Mouse (Mus musculus) kidney, postnatal 0 days (tissue): ENCODE data around the gene Spata25. TPM values are rescaled to one million over a fixed set of nuclear protein-coding genes. Genes with fewer than 3 reads are reported as not detected.
A peak's percentile ranks its signal among the peaks of the same experiment; 100 is the strongest.
"Not testable (repeated sequence)": the region's sequence is repeated elsewhere in the genome, so short reads cannot be mapped to it uniquely, and the experiment has no call there.

Experiments
- ATAC-seq: fragments of 200-750 bp; cut with Nextera tagmentation; replicated peaks from 2 replicates; pipeline ENCODE4 v1.8.0; 2017; ENCODE audit warnings: low read depth, moderate number of reproducible peaks, moderate TSS enrichment, moderate library complexity; ENCODE audit not compliant: low FRiP score
- DNase-seq: peaks from one replicate; pipeline ENCODE4 v3.0.0-alpha.2; 2016; ENCODE audit warnings: low spot score
- H3K27ac ChIP-seq: fragments of 300-500 bp; sonication (generic); 2 replicates; pipeline ENCODE4 v1.5.1; 2014; ENCODE audit warnings: mild to moderate bottlenecking
- H3K27me3 ChIP-seq: fragments of 300-500 bp; sonication (generic); 2 replicates; pipeline ENCODE4 v1.6.1; 2014; ENCODE audit warnings: low read length, mixed read lengths; ENCODE audit not compliant: insufficient read depth
- H3K36me3 ChIP-seq: fragments of 300-500 bp; sonication (generic); 2 replicates; pipeline ENCODE4 v1.6.1; 2014; ENCODE audit warnings: low read length, mixed read lengths; ENCODE audit not compliant: insufficient read depth
- H3K4me1 ChIP-seq: fragments of 300-500 bp; sonication (generic); replicated peaks from 2 replicates; pipeline ENCODE4 v1.6.1; 2014; ENCODE audit warnings: antibody characterized with exemption, low read length, mixed read lengths; ENCODE audit not compliant: insufficient read depth
- H3K4me2 ChIP-seq: fragments of 300-500 bp; sonication (generic); 2 replicates; pipeline ENCODE4 v1.6.1; 2014; ENCODE audit warnings: mild to moderate bottlenecking, low read length, moderate library complexity, mixed read lengths
- H3K4me3 ChIP-seq: fragments of 300-500 bp; sonication (generic); replicated peaks from 2 replicates; pipeline ENCODE4 v1.5.1; 2014; ENCODE audit warnings: low read depth, low read length
- H3K9ac ChIP-seq: fragments of 300-500 bp; sonication (generic); 2 replicates; pipeline ENCODE4 v1.6.1; 2014; ENCODE audit warnings: low read depth, low read length
- H3K9me3 ChIP-seq: fragments of 300-500 bp; sonication (generic); replicated peaks from 2 replicates; pipeline ENCODE4 v1.6.1; 2016; ENCODE audit warnings: low read length, inconsistent platforms, mixed read lengths
- CTCF ChIP-seq: IDR thresholded peaks from 2 replicates; pipeline ENCODE4 v1.5.1; 2016; ENCODE audit warnings: antibody characterized with exemption, low read depth, mild to moderate bottlenecking, moderate library complexity
- WGBS: fragments of 180-500 bp; shearing (Covaris S2); extraction: QIAGEN DNeasy Blood & Tissue Kit; methylation state at CpG from one replicate; pipeline ENCODE4 v1.1.7; 2014; 5-methylcytosine and 5-hydroxymethylcytosine counted together
- polyA plus RNA-seq: library from polyadenylated mRNA; unstranded; fragments of >200 nt; fragmentation: Nextera tagmentation; extraction: Ambion mirVana; gene quantifications from 2 replicates; pipeline ENCODE4 v1.2.1, GENCODE M21; 2015

Spata25 gene
- polyA plus RNA-seq, 1 experiment from 2014 or later = not detected

GRCm38 (mm10) chr2:164804533-164805331, 23.6 kb downstream of the Spata25 start, which contains the start of the genes Acot8 and Zswim3:
Acot8 (minus strand) TSS chr2:164804882.
Zswim3 (plus strand) TSS chr2:164805098.
- peak within 1 kb of the TSS; percentile 87 for H3K27ac ChIP-seq
- no peaks in the 10 kb centered on the region for H3K27me3 ChIP-seq
- peak within 1 kb of the TSS; percentile 77 for H3K9ac ChIP-seq
- DNase-seq = peak; percentile 99
- H3K36me3 ChIP-seq = peaks cover 7% of the 10 kb centered on the region; the same call in 1 of the 2 replicates
- no peaks in the 10 kb centered on the region for H3K9me3 ChIP-seq
- peak; percentile 95 for ATAC-seq
- H3K4me3 ChIP-seq = peak within 1 kb of the TSS; percentile 76
- TF ChIP-seq CTCF = no peak
- peak within 1 kb of the TSS; percentile 76 for H3K4me2 ChIP-seq
- H3K4me1 ChIP-seq = 0 out of 2 replicates have a peak, but pooled peaks cover 19% of the 10 kb centered on the region
- under 1% methylated on average over 47 of the region's 47 CpGs for WGBS

DNA sequence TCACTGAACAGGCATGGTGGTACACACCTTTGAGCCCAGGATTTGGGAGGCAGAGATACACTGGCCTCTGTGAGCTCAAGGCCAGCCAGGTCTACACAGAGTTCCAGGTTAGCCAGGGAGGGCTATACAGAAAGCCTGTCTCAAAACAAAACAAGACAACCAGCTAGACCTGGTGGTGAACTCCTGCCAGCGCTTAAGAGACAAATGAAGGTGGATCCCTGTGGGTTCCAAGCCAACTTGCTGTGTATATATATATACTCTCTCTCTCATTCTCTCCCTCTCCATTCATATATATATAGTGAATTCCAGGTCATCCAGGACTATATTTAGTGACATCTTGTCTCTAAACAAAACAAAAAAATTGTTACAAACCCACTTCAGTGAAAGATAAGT, 24.4 kb downstream of the Spata25 start:
- DNase-seq (no peak), ATAC-seq (no peak)
- 0 out of 2 replicates have a peak, but pooled peaks cover 19% of the 10 kb centered on the region for H3K4me1 ChIP-seq
- peak overlapping the region; percentile 62 for H3K4me2 ChIP-seq
- 58% methylated on average over 1 of the region's 1 CpGs for WGBS
- no peaks in the 10 kb centered on the region for H3K27me3 ChIP-seq
- no peak overlapping the region for H3K27ac ChIP-seq
- no peaks in the 10 kb centered on the region for H3K9me3 ChIP-seq
- H3K36me3 ChIP-seq = peaks cover 7% of the 10 kb centered on the region; the same call in 1 of the 2 replicates
- peak overlapping the region; percentile 77 for H3K9ac ChIP-seq
- H3K4me3 ChIP-seq = peak overlapping the region; percentile 76
- TF ChIP-seq CTCF = no peak

DNA sequence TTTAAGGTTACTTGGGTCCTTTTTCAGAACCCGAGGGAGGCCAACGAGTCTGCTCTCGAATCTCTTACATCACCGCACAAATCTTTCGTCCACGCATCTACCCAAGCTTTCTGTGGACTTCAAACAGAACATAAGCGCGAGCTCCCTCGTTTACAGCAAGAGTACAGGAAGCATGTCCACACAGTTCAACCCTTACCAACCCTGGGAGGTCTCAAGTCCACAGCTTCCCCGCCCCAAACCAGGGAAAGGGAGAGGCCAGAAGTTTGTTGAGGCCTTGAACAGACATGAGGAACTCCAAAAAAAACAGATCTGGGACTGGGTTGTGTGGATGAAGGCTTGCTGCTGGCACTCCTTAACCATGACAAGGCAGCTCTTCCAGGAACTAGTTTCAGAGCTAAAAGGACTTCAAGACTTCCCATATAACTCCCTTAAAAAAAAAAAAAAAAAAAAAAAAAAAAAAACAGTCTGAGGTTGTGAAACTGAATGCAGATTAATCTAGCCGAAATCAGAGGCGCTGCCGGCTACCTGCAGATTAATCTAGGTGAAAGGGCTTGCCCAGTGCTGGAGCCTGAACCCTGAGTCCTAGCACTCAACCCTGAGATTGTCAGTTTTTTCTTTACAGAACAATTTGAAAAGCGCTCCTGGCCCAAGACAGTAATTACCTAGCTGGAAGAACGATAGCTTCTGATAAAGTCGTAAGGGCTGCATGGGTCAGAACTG, 25.0 kb downstream of the Spata25 start:
- ATAC-seq (no peak), DNase-seq (no peak)
- Histone ChIP-seq H3K9ac (no peak overlapping the region), H3K9me3 (no peaks in the 10 kb centered on the region), H3K36me3 (peaks cover 7% of the 10 kb centered on the region; the same call in 1 of the 2 replicates), H3K27me3 (no peaks in the 10 kb centered on the region), H3K4me1 (0 out of 2 replicates have a peak, but pooled peaks cover 19% of the 10 kb centered on the region), H3K4me2 (peak overlapping the region; percentile 62), H3K27ac (peak overlapping the region; percentile 28; the same call in 1 of the 2 replicates), H3K4me3 (no peak overlapping the region)
- WGBS = 78% methylated on average over 16 of the region's 16 CpGs
- TF ChIP-seq CTCF = no peak

GRCm38 (mm10) chr2:164800252-164801004, 27.9 kb downstream of the Spata25 start:
- DNase-seq (no peak), ATAC-seq (no peak)
- Histone ChIP-seq H3K27ac (0 out of 2 replicates have a peak overlapping the region, but pooled peaks have one; percentile 8), H3K36me3 (peaks cover 24% of the 10 kb centered on the region), H3K9ac (no peak overlapping the region), H3K4me1 (0 out of 2 replicates have a peak, but pooled peaks cover 14% of the 10 kb centered on the region), H3K9me3 (no peaks in the 10 kb centered on the region), H3K27me3 (no peaks in the 10 kb centered on the region), H3K4me2 (no peak overlapping the region), H3K4me3 (no peak overlapping the region)
- TF ChIP-seq CTCF = no peak
- 82% methylated on average over 13 of the region's 13 CpGs for WGBS

DNA sequence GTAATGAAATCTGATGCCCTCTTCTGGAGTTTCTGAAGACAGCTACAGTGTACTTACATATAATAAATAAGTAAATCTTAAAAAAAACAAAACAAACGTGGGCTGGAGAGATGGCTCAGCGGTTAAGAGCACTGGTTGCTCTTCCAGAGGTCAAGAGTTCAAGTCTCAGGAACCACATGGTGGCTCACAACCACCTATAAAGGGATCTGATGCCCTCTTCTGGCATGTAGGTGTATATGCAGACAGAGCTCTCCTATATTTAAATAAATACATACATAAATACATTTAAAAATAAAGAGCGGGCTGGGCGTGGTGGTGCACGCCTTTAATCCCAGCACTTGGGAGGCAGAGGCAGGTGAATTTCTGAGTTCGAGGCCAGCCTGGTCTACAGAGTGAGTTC, 29.8 kb downstream of the Spata25 start:
- not testable (repeated sequence) for H3K4me2 ChIP-seq, H3K4me1 ChIP-seq, H3K9ac ChIP-seq, H3K27ac ChIP-seq, H3K9me3 ChIP-seq, ATAC-seq, H3K4me3 ChIP-seq, H3K27me3 ChIP-seq
- peaks cover 29% of the 10 kb centered on the region for H3K36me3 ChIP-seq
- WGBS = 74% methylated on average over 5 of the region's 6 CpGs
- DNase-seq = peak; percentile 43
- peak; percentile 58 for TF ChIP-seq CTCF

DNA sequence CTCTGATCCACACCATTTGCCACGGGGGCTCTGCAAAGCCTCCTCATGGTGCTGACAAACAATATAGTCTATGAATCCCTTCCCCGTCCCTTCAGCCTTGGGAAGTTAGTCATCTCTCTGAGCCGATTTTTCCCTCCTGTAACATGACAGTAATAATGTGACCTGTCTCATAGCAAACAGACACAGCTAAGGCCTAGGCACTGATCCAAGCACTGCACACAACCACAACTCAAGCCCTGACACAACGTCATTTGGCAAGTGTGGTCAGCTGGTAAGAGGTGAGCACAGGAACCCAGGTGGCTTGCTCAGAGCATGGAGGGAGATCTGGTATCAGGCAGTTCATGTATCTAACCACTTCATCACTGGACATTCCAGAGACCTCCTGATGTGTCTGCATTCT, 32.5 kb downstream of the Spata25 start:
- DNase-seq = no peak
- Histone ChIP-seq H3K4me1 (no peaks in the 10 kb centered on the region), H3K4me2 (no peak overlapping the region), H3K27ac (no peak overlapping the region), H3K9me3 (no peaks in the 10 kb centered on the region), H3K9ac (no peak overlapping the region), H3K4me3 (no peak overlapping the region), H3K27me3 (no peaks in the 10 kb centered on the region), H3K36me3 (peaks cover 44% of the 10 kb centered on the region)
- no peak for TF ChIP-seq CTCF
- 82% methylated on average over 4 of the region's 4 CpGs for WGBS
- no peak for ATAC-seq
